Mouse (Mus musculus) midbrain, embryonic 10.5 days (tissue): ENCODE data around the gene Apaf1. TPM values are rescaled to one million over a fixed set of nuclear protein-coding genes. Genes with fewer than 3 reads are reported as not detected.

Source experiments
- DNase-seq: peaks from one replicate; pipeline ENCODE4 v3.0.0-alpha.2; 2017; ENCODE audit warnings: low spot score
- H3K27ac ChIP-seq: fragments of 300-500 bp; sonication (generic); replicated peaks from 2 replicates; pipeline ENCODE4 v1.5.1; 2016; ENCODE audit warnings: mild to moderate bottlenecking
- H3K27me3 ChIP-seq: fragments of 300-500 bp; sonication (generic); 2 replicates; pipeline ENCODE4 v1.6.1; 2016; ENCODE audit warnings: low read depth, mild to moderate bottlenecking; ENCODE audit not compliant: poor library complexity, severe bottlenecking
- H3K36me3 ChIP-seq: fragments of 300-500 bp; sonication (generic); 2 replicates; pipeline ENCODE4 v1.6.1; 2016; ENCODE audit warnings: mild to moderate bottlenecking, moderate library complexity
- H3K4me1 ChIP-seq: fragments of 300-500 bp; sonication (generic); 2 replicates; pipeline ENCODE4 v1.6.1; 2016
- H3K4me3 ChIP-seq: fragments of 300-500 bp; sonication (generic); 2 replicates; pipeline ENCODE4 v1.5.1; 2016; ENCODE audit warnings: mild to moderate bottlenecking, moderate library complexity
- H3K9me3 ChIP-seq: fragments of 300-500 bp; sonication (generic); replicated peaks from 2 replicates; pipeline ENCODE4 v1.6.1; 2016; ENCODE audit warnings: mild to moderate bottlenecking
- whole genome bisulfite sequencing: fragments of 180-500 bp; shearing (Covaris S2); methylation state at CpG from one replicate; pipeline ENCODE4 v1.1.7; 2016; 5-methylcytosine and 5-hydroxymethylcytosine counted together
- polyA plus RNA-seq: library from polyadenylated mRNA; unstranded; fragments of >200 nt; fragmentation: Nextera tagmentation; extraction: Ambion mirVana; gene quantifications from 2 replicates; pipeline ENCODE4 v1.2.1, GENCODE M21; 2016

The Apaf1 gene
- polyA plus RNA-seq, 1 experiment from 2014 or later: 18.1 TPM

DNA sequence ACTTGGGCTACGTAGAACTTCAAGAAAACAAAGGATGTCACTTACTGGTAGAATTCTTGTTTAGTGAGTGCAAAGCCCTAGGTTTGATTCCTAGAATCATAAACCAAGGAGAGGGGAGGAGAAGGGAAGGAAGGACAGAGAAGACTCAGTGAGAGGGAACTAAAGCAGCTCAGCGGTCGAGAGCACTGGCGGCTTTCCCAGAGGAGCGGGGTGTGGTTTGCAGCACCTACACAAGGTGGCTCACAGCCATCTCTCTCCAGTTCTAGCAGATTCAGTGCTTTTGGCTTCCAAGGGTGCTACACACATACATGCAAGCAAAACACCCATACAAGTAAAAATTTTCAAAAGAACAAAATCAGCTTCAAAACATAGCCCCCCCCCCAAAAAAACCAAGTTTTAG, 82.7 kb downstream of the Apaf1 start:
- Histone ChIP-seq H3K4me1 (no peaks in the 10 kb centered on the region), H3K27ac (no peak overlapping the region), H3K27me3 (no peaks in the 10 kb centered on the region), H3K36me3 (peaks cover 39% of the 10 kb centered on the region), H3K4me3 (no peak overlapping the region), H3K9me3 (no peaks in the 10 kb centered on the region)
- 87% methylated on average over 5 of the region's 5 CpGs for WGBS
- DNase-seq: no peak

DNA sequence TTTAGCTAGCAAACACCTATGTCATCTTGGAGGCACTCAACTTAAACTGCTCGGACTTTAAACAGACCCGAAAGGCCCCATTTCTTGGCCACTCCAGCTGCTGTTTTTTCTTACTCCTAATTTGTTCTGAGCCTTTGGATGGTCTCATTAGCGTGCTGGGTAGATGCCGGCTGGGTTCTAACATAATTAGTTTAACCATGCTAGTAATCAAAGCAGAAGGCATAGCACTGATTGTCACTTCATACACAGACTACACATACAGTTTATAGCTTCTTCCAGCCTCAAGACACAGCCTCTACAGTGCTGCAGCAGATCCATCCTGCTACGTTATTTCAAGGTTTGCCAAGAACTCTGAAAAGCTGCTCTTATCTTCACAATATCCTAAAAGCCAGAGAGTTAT, 88.7 kb downstream of the Apaf1 start:
- Histone ChIP-seq H3K9me3 (no peaks in the 10 kb centered on the region), H3K36me3 (peaks cover 50% of the 10 kb centered on the region), H3K4me3 (no peak overlapping the region), H3K27ac (no peak overlapping the region), H3K4me1 (no peaks in the 10 kb centered on the region), H3K27me3 (no peaks in the 10 kb centered on the region)
- 90% methylated on average over 5 of the region's 5 CpGs for WGBS
- no peak for DNase-seq

DNA sequence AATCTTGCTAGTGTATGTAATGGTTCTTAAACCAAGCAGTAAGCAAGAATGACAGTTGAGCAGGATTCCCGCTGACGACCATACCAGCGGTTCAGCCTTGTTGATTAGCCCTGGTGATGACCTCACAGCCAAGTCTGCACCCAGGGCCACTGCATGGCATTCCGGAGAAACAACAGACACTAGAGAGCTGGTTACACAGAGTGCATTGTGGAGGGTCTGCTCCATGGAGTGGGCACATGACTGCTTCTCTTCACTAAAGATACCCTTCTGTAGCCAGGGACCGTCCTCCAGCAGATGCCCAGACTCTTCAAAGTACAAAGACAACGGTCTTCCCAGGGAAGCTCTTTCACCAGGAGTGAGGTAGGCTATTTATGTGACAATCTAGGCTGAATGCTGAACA, 90.3 kb downstream of the Apaf1 start:
- Histone ChIP-seq H3K36me3 (peaks cover 44% of the 10 kb centered on the region), H3K9me3 (no peaks in the 10 kb centered on the region), H3K27me3 (no peaks in the 10 kb centered on the region), H3K4me1 (no peaks in the 10 kb centered on the region), H3K27ac (no peak overlapping the region), H3K4me3 (no peak overlapping the region)
- 92% methylated on average over 6 of the region's 6 CpGs for WGBS
- DNase-seq: no peak

DNA sequence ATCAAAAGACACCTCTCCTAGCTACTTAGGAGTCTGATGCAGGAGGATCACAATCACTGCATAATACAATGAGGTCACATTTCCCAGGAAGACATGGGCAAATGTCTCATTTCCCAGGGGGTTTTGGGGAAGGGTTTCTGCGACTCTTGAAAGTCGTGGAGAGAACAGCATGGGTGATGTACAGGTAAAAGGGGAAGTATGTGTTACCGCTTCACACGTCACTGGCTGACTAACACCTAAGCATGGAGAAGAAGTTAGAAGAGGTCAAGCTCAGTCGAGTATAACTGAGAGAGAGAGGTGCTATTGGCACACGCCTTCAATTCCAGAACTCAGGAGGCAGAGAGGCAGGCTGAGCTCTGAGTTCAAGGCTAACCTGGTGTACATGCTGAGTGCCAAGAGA, 92.2 kb downstream of the Apaf1 start:
- no peak for DNase-seq
- 90% methylated on average over 6 of the region's 6 CpGs for WGBS

DNA sequence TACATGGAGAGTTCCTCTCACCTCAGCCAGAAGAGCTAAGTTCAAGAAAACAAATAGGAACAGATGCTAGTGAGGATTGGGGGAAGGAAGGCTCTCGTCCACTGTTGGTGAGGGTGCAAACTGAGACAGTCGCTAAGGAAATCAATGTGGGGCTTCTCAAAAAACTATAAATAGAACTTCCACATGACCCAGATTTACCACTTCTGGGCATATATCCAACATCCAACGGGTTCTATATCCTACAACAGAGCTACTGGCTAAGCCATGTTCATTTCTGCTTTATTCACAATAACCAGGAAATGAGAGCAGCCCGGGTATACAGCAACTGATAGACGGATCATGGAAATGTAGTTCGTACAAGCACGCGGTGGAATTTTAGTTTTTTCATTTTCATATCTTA, 99.5 kb downstream of the Apaf1 start:
- 93% methylated on average over 8 of the region's 8 CpGs for WGBS
- H3K4me3 ChIP-seq: no peak overlapping the region
- no peaks in the 10 kb centered on the region for H3K4me1 ChIP-seq
- H3K9me3 ChIP-seq: no peaks in the 10 kb centered on the region; the same call in 1 of the 2 replicates
- no peaks in the 10 kb centered on the region for H3K27me3 ChIP-seq
- H3K27ac ChIP-seq: no peak overlapping the region
- H3K36me3 ChIP-seq: 0 out of 2 replicates have a peak, but pooled peaks cover 5% of the 10 kb centered on the region
- DNase-seq: no peak

More for the DNA sequence above, 92.2 kb downstream of the Apaf1 start:
- Histone ChIP-seq H3K27ac (no peak overlapping the region), H3K36me3 (peaks cover 29% of the 10 kb centered on the region), H3K4me3 (no peak overlapping the region), H3K27me3 (no peaks in the 10 kb centered on the region), H3K9me3 (no peaks in the 10 kb centered on the region), H3K4me1 (no peaks in the 10 kb centered on the region)

DNA sequence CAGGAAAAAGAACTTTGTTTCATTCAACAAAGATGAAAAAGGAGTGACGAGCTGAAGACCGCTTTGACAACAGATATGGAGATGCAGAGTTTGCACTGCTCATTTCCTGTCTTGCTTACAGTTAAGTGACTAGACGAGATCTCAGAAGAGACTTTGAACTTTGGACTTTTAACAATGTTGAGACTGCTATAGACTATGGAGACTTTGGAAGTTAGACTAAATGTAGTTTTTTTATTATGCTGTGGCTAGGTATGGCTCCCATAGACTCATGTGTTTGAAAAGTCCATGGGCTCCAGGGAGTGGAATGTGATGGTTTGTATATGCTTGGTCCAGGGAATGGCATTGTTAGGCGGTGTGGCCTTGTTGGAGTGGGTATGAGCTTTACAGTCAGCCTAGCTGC, 100.8 kb downstream of the Apaf1 start:
- no peaks in the 10 kb centered on the region for H3K4me1 ChIP-seq
- H3K36me3 ChIP-seq: 0 out of 2 replicates have a peak, but pooled peaks cover 5% of the 10 kb centered on the region
- no peaks in the 10 kb centered on the region for H3K27me3 ChIP-seq
- 90% methylated on average over 4 of the region's 4 CpGs for WGBS
- no peak for DNase-seq
- H3K9me3 ChIP-seq: no peaks in the 10 kb centered on the region; the same call in 1 of the 2 replicates
- H3K27ac ChIP-seq: no peak overlapping the region
- H3K4me3 ChIP-seq: no peak overlapping the region

DNA sequence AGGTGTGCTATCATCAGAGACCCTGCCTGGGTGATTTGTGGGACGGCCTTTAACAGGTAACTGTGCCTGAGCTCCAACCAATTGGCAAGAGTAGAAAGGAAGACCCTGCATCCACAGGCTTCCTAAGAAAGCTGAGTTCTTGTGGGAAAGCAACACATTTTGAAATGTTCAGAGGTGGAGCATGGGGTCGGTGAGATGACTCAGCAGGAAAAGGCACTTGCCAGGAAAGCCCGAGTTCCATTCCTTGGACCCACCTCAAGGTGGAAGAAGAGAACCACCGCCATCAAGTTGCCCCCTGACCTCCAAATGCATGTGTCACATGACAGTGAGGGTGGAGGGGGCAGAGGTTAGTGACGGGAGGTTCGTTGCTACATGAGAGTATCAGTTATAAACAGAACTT, 108.1 kb downstream of the Apaf1 start:
- Histone ChIP-seq H3K4me1 (peaks cover 14% of the 10 kb centered on the region), H3K36me3 (no peaks in the 10 kb centered on the region), H3K27me3 (peaks cover 26% of the 10 kb centered on the region), H3K4me3 (no peak overlapping the region), H3K27ac (no peak overlapping the region), H3K9me3 (no peaks in the 10 kb centered on the region)
- no peak for DNase-seq
- 87% methylated on average over 6 of the region's 6 CpGs for WGBS

DNA sequence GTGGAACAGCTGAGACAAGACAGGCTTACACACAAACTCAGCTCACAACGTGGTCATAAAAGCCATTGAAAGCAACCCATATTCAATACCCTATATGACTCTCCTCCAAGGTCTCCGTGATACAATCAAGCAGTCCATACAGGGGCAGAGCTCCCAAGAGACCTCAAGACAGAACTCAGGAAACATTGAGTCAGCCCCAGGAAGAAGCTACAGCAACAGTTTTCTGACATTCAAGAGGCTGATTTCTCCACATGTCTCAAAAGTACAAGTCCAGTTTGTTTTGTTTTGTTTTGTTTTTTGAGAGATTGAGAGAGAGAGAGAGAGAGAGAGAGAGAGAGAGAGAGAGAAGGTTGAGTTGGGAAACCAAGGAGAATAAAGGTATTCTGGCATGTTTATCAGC, 108.5 kb downstream of the Apaf1 start:
- Histone ChIP-seq H3K4me1 (peaks cover 18% of the 10 kb centered on the region), H3K9me3 (no peaks in the 10 kb centered on the region), H3K27me3 (peaks cover 30% of the 10 kb centered on the region), H3K36me3 (no peaks in the 10 kb centered on the region), H3K4me3 (no peak overlapping the region), H3K27ac (no peak overlapping the region)
- WGBS: 80% methylated on average over 2 of the region's 2 CpGs
- DNase-seq: no peak

DNA sequence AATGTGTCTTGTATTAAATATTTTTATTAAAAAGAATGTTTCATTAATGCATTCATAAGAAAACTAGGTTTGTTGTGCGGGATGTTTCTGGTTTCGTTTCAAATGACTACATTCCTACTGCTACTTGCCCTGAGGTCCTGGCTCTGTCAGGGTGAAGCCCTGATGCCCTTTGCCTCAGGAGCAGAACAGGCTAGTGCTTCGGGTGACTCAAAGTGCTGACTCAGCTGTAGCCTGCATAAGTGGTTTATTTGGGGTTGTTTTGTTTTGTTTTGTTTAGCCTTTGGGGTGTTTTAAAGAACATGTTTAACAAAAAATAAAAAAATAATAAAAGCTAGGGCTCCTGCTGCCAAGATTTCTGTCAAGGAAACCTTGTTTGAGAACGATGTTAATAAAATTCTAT, 112.0 kb downstream of the Apaf1 start:
- Histone ChIP-seq H3K27ac (no peak overlapping the region), H3K4me3 (0 out of 2 replicates have a peak overlapping the region, but pooled peaks have one; percentile 66), H3K27me3 (peaks cover 65% of the 10 kb centered on the region), H3K36me3 (no peaks in the 10 kb centered on the region), H3K9me3 (no peaks in the 10 kb centered on the region), H3K4me1 (peaks cover 27% of the 10 kb centered on the region)
- DNase-seq: peak; percentile 17
- 38% methylated on average over 4 of the region's 4 CpGs for WGBS

DNA sequence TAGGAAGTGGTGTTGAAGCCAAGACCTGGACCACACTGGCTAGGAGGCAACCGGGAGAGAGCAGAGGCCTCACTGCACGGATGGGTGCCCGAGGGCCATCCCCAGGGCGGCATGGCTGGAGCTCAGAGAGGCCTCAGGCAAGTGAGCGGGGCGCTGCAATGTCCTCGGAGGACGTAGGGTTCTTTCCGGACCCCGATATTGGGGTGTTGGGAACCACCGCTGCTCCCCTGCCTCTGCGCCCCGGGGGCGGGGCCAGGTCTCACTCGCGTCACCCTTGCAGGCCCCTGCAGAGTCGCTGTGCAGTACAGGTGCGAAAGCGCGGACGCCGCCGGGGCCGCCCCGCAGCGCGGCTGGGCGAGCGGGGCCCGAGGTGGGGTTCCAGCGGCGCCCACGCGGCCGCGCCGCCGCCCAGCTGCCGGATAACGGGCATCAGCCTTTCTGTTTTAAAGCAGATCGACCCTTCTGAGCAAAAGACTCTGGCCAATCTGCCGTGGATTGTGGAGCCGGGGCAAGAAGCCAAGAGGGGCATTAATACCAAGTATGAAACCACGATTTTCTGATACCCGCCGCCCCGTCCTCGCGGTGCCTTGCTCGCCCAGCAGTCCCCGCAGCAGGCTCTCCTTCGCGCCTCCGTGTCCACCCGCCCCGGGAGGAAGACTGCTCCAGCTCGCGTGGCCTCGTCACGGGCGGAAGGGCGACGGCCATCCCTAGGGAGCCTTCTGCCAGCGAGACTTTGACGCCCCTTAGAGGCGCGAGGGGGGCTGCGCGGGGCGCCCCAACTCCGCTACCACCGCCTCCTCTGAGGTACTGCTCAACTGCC, 113.0 kb downstream of the Apaf1 start:
- DNase-seq: peak; percentile 54
- H3K27me3 ChIP-seq: peaks cover 73% of the 10 kb centered on the region
- peaks cover 28% of the 10 kb centered on the region for H3K4me1 ChIP-seq
- peak overlapping the region; percentile 66 for H3K4me3 ChIP-seq
- H3K36me3 ChIP-seq: no peaks in the 10 kb centered on the region
- peak overlapping the region; percentile 59 for H3K27ac ChIP-seq
- no peaks in the 10 kb centered on the region for H3K9me3 ChIP-seq
- under 1% methylated on average over 72 of the region's 72 CpGs for WGBS

DNA sequence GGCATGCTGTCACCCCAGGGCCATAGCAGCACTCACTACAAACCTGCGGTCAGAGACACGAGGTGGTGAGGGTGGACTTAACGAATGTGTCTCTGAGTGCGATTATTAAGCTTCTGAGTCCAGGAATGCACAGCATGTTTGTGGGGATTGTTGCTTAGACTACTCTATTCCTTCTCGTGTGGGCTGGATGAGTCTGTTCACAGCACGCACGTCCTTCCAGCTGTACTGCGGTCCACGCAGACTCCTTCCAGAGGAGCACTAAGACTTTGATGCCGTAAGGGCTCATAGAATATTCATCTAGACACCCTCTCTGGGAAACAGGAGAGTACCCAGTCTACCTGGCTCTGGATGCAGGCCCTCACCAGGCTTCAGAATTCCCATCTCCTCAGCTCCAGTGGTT, 114.3 kb downstream of the Apaf1 start:
- Histone ChIP-seq H3K4me3 (no peak overlapping the region), H3K27ac (no peak overlapping the region), H3K36me3 (no peaks in the 10 kb centered on the region), H3K9me3 (no peaks in the 10 kb centered on the region), H3K4me1 (peaks cover 32% of the 10 kb centered on the region), H3K27me3 (peaks cover 73% of the 10 kb centered on the region)
- DNase-seq: no peak
- 93% methylated on average over 10 of the region's 10 CpGs for WGBS

DNA sequence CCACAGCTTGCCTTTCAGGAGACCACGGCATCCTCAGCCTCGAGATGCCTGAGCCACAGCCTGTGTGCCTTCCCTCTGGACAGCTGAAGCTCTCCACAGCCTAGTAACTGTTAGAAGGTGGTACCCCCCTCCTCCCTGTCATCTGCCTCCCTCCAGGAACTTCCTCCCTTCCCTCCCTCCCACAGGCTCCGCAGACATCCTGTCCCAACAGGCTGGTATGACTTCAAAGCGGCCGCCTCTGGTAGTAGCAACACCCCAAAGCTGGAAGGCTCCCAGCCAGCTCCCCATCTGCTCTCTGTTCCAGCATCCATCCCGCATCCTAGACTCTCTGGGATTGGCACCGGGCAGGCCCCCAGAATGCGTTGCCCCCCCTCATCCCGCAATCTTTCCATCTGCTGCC, 115.7 kb downstream of the Apaf1 start:
- H3K36me3 ChIP-seq: no peaks in the 10 kb centered on the region
- no peak overlapping the region for H3K4me3 ChIP-seq
- WGBS: 32% methylated on average over 9 of the region's 9 CpGs
- peak; percentile 16 for DNase-seq
- peaks cover 25% of the 10 kb centered on the region for H3K4me1 ChIP-seq
- peaks cover 65% of the 10 kb centered on the region for H3K27me3 ChIP-seq
- H3K27ac ChIP-seq: no peak overlapping the region
- no peaks in the 10 kb centered on the region for H3K9me3 ChIP-seq

DNA sequence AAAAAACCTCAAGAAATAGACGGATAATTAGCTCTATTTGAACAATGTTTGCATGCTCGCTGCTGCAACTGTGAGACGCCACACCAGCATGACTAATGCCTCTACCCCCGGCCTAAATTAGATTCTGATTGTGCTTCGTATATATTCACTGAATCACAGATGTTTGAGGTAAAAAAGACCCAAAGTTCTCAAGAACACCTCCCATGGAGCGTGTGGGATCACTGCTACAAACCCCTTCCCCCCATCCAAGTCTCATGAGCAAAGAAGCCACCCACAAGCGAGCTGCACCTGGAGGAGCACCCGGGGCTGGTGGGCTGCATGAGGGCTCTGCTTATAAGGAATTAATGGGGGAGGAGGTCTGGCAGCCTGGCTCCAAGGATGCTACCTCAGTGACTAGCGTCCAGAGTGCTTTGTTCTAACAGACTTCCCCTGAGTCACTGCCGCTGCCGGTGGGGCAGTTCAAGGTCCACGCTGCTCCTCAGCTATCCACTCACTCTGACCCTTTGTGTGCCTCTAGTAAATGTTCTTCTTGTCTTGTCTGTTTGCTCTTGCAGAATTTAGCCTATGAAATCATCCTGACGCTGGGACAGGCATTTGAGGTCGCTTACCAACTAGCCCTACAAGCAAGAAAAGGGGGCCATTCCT, 116.8 kb downstream of the Apaf1 start:
- 59% methylated on average over 14 of the region's 14 CpGs for WGBS
- peaks cover 60% of the 10 kb centered on the region for H3K27me3 ChIP-seq
- H3K9me3 ChIP-seq: no peaks in the 10 kb centered on the region
- no peak for DNase-seq
- H3K4me3 ChIP-seq: no peak overlapping the region
- peaks cover 25% of the 10 kb centered on the region for H3K4me1 ChIP-seq
- no peak overlapping the region for H3K27ac ChIP-seq
- no peaks in the 10 kb centered on the region for H3K36me3 ChIP-seq
